Mouse (Mus musculus): ENCODE measurements around the gene Doc2a. TPM values are rescaled to one million over a fixed set of nuclear protein-coding genes. Genes with fewer than 3 reads are reported as not detected.

Doc2a gene
- total RNA-seq (2021), result not detected
- long read RNA-seq, experiment 1, result 0 reads
- long read RNA-seq, experiment 2, result 0 reads

DNA sequence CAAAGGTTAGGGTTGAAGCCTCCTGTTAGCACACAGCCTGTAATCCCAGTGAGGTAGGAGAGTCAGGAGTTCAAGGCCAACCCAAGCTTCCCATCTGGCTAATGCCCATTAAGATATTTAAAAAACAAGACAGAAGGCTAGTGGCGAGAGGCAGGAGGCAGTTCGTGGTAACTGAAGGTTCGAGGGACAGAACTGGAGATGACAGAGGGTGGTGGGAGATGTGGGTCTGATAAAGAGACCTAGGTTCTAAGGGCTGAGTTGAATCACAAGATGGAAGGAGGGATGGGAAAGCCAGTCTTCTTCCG, at the start of gene Doc2a:
TSS of gene Doc2a (plus strand) at position 301 of the 305 bp plus-strand sequence.
- no peak for DNase-seq (ENCODE audit: low spot score)

DNA sequence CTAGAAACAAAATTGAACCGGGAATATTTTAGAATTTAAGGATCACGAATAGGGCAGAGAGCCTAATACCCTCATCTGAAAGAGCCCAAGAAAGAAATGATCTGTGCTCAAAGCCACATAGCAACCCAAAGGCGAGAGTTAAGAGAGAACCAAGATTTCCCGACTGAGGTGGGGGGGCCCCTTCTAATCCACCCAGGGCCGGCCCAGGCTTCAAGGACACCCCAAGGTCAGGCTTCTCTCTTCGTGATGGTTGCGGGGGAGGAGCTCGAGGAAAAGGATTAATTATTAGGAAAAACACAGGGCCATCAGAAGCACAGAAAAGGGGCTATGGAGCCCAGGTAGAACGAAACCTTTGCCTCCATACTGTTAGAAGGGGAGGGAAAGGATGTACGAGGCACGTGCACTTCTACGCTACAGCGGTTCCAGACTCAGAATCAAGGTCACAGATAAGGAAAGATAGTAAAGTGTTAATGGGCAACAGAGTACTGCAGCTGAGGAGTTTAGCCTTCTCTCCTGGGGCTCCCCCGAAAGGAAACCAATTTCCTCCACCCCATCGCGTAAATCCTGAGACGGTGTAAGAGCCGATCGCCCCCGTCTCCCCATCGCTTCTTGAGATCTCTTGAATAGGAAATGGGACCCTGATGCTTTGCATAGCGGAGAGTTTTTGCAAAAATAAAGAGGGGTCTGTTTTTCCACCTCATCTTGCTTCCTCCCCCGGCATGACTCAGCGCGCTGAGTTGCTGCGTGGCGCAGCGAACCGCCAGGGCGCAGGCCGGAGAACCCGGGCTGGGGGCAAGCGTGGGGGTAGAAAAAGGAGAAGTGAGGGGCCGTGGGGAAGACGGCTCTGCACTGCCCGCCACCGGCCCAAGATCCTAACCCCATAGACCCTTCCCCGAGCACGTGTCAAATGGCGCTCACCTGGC, 48.8 kb upstream of the Doc2a start:
- DNase-seq (ENCODE audit: low spot score), result peak; percentile 48

DNA sequence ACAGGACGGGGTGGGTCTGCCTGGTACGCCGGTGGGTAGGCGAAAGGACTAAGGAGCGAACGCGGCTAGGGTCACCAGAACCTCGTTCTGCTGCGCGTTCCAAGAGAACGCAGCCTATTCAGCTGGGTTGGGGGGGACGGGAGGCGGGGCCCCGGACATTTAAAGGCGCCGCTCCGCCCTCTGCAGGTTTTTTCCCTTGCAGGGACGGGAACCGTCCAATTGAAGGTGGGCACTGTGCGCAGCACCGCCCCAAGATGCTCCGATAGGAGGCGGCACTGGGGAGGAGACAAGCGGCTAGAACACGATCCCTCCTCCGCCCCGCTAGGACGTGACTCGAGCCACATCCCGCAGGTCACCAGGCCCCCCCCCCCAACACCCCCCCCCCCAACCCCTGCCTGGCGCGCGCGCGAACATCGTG, 48.2 kb upstream of the Doc2a start:
- DNase-seq (ENCODE audit: low spot score), result peak; percentile 96

DNA sequence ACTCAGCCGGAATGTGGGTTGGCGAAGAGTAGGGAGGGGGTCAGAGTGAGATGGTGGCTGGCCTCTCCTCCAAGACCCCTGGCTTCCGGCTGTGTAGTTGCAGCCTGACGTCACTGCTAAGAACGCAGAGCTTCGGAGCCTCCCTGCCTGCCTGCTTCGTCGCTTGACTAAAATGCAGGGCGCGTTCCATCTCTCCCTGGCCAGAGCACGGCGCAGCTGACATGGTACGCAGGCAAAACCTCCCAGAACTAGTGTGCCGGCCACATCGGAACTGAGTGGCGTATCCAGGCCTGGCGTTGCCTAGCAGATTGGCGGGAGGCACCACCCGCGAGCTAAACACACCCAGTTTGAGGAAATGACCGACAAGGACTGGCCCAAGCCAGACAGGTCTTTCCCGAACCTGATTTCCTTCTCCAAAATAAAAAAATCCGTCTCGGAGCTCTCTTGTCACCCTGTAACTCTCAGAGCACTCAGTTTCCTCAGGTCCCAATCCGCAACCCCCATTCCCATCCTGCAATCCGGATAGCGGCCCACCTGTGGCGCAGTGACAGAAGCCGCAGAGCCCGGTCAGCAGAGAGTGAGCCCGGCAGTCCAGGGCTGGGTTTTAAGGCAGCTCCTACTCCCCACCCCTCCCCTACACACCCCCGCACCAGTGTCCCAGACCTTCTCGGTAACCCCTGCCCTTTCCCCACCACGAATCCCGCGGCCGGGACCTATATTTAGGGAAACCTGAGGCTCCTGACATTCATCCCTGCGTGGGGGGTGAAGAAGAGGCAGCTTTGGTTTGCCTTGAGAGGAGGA, 47.5 kb upstream of the Doc2a start:
- peak; percentile 90 for DNase-seq (ENCODE audit: low spot score)

DNA sequence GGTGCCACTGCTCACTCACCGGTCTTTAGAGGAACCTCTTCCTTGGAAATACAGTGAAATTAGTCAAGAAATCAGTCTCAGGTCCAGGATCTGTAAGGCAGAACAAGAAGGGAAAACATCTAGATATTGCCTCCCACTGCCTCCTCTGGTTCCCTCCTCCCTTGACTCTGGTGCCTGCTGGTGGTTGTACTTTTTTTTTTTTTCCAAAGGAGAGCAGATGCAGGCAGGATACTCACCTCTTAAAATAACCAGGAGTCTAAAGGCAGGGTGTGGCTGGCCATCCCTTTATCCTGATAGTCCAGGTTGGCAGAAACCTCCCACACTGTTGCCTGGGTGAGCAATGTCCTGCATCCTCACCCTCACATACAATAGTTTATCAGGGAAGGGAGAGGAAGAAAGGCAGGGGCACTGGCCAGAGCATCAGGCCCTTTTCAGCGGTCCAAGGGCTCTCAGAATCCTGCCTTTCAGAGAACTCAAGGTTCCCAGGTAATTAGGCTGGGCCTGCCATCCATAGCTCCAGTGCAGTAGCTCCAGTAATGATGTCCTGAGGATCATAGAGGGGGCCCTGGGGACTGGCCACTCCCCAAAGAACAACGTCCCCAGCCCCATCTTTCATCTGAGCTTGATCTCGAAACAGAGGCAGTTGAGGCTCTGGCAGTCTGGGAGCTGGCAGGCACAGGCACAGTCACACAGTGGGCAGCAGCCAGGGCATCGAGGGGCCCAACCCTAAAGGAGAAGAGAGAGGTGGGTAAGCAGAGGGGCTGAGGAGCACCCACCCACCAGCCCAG, 46.8 kb upstream of the Doc2a start:
- peak; percentile 56 for DNase-seq (ENCODE audit: low spot score)

DNA sequence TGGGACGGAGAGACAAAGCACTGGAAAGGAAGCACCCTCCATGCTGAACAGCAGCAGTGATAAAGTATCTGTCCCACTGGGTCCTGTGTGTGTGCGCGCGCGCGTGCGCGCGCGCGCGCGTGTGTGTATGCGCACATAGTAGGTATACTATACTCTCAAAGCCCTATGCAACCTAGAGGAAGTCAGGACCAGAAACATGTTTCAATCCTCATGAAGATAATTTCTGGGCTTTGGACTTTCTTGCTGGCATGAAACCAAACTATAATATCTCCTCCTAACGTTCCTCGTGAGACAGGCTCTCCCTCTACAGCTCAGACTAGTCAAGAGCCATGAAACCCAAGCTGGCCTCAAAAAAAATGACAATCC, 46.2 kb upstream of the Doc2a start:
- DNase-seq (ENCODE audit: low spot score), result no peak

DNA sequence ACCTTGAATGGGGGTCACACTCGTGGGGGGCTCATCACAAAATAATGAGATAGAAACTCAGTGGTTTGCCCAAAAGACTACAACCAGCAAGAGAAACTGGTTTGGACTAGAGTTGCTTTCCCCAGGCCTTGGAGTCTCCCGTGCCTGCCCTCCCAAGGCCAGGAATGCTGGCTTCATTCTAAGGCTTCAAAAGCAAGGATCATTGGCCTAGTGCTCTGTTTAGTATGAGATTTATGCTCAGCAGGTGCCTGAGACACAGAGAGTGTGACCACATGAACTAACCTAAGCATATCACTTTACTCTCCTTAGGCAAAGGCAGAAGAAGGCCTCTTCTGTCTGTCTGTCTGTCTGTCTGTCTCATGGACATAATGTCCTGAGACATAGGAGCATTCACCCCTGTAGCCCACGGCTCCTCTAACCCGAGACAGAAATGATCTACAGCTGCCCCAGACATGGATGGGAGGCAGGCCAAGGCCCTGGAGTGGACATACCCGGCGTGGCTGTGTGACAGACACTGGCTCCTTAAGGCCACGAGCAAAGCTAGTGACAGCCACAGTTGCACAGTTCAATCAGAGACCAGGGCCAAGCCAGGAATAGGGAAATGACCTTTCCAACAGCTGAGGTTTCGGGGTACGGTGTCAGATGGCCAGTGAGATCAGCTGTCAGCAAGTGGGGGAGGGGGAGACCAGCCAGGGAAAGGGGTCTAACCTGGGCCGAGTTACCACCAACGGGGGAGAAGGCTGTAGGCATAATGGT, 44.9 kb upstream of the Doc2a start:
- peak; percentile 87 for DNase-seq (ENCODE audit: low spot score)

DNA sequence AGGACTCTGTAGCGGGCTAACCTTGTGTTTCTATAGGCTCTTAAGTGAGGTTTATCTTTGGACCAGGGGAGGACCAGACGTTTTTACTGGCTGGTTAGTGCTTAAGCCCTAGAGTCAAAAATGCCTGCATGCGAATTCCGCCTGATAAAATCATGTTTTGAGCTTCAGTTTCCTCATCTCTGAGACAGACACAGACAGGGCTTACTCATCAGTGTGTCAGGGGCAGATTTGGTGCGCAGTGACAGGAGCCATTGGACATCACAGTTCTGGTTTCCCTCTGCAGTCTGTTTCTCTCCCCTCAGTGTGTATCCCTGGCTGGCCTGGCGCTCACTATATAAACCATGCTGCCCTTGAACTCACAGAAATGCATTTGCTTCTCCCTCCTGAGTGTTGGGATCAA, 44.0 kb upstream of the Doc2a start:
- DNase-seq (ENCODE audit: low spot score), result no peak

DNA sequence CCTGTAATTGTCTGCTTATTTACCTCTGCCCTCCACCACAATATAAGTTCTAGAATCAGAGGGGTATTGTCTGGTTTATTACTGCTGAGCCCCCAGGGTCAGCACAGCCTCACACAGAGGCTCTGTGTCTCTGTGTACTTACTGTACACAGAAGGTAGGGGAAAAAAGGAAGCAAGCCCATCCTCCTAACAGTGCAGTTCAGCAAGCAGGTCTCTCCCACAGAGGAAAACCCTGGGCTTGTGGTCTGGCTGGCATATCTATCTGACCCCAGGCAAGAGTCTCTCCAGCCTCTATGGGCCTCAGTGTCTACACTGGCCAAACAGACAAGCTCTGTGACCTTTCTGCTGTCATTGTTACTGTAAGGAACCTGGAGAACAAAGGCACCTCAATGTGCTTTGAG, 43.5 kb upstream of the Doc2a start:
- no peak for DNase-seq (ENCODE audit: low spot score)

DNA sequence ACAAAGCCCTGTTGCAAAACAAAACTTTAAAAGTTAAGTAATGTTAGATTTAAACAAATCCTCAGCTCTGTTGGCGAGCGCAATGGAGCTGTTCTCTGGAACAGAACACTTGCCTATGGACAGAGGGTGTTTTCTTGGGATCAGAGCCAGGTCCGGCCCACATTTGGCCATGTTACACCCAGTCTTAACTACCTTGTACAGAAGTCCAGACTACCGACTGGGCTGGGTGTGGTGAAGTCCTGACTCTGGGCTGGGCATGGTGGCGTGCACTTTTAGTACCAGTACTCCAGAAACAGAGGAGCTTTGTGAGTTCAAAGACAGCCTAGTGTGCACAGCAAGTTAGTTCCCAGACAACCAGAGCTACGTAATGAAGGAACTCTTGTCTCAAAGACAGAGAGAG, 40.3 kb upstream of the Doc2a start:
- peak; percentile 66 for DNase-seq (ENCODE audit: low spot score)

DNA sequence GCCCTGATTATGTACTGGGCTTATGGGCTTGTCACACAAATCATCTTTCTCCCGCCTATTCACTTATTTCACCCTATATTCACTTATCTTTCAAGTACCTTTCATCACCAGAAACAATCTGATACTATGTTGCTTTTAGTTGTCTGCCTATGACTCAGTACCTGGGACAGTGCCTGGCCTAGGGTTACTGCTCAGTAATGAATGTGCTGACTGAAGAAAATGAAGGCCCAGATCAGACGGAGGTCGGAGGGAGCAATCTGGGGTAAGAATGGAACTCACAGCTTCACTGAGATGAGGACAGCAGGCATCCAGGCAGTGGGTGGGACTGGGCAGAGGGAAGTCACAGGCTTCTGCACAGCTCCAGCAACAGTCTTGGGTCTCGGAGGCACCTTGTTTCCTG, 39.8 kb upstream of the Doc2a start:
- peak; percentile 78 for DNase-seq (ENCODE audit: low spot score)

DNA sequence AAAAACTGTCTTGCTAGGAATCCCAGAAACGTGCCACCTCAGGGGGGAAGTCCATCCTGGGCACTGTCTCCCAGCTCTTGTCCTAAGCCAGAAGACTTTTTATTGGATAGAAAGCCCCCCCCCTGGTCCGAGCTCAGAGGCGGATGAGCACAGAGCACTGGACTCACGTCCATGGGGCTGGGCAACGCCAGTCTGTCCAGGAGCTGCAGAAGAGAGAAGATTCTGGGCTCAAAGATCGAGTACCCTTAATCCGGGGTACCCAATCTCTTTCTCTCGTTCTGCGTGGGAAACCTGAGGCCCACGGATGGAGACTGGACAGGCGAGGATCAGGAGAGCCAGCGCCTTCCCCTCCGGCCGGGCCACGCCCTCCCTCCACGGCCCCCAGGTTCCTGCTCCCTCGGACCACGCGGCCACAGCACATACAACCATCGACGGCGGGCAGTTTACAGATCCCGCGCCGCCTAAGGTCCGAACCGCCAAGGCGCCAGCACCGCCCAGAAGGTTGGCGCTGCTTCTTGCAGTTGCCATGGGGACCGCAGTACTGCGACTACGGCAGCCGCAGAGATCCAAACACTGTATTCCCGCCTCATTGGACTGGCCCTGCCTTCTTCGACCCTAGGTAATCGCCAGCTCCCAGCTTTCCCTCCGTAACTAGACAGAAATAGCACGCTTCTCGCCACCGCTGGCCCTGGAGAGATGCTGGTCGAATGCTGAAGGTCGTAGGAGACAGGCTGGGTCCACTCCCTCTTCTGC, 38.3 kb upstream of the Doc2a start:
- peak; percentile 90 for DNase-seq (ENCODE audit: low spot score)

DNA sequence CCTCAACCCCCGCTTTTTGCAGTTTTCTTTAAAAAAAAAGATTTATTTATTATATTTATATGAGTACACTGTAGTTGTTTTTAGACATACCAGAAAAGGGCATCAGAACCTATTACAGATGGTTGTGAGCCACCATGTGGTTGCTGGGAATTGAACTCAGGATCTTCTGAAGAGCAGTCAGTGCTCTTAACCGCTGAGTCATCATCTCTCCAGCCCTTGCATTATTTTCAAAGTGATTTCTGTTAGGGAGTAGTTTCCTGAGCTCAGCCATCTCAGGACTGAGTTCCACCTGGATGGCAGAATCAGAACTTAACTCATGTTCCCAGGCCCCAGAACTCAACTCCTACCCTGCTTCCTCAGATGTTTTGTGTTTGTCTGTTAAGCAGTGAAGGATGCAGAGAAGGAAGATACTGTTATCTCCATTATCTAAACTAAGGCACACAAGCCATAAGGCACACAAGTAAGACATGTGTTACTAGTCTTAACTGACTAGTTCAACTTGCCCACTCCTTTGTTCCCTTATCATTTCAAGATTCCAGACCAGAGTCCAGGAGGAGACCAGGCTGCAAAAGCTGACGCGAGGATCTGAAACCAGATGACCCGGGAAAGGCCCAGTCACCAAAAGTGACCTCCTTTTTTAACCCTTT, 37.4 kb upstream of the Doc2a start:
- no peak for DNase-seq (ENCODE audit: low spot score)

DNA sequence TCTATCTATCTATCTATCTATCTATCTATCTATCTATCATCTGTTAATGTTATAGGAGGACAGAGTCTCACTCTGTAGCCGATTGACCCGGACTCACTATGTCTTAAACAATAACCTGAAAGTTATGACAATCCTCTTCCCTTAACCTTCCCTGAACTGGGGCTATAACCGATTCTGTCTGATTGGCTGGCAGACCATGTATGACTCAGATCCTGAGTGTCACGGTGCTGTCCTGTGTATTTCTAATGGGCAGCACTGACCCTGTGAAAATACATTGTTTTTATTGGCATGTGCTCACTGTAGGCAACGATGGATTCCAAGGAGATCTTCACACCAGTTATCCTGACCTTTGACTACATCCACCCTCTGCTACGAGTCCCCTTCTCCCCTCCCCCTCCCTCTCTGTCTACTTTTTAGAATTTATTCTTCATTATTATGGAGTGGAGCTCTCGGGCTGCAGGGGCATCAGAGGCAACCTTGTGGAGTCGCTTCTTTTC, 31.4 kb upstream of the Doc2a start:
- no peak for DNase-seq (ENCODE audit: low spot score)

DNA sequence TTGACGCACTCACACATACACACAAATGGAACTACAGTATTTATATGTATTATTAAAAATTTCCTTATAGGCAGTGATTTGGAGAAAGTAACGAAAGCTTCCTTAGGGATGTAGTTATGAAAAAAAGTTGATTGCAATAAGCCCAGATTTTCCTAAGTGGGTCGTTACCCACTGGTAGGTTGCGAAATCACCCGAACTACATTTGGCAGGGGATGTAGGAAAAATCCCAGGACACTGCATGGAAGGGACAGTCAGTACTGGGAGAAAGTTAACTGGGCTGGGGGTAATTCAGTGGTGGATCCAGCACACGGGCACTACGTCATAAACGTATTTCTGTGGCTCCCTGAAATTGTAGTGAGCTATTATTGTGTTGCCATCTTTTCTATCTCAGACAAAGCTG, 30.7 kb upstream of the Doc2a start:
- peak; percentile 68 for DNase-seq (ENCODE audit: low spot score)

DNA sequence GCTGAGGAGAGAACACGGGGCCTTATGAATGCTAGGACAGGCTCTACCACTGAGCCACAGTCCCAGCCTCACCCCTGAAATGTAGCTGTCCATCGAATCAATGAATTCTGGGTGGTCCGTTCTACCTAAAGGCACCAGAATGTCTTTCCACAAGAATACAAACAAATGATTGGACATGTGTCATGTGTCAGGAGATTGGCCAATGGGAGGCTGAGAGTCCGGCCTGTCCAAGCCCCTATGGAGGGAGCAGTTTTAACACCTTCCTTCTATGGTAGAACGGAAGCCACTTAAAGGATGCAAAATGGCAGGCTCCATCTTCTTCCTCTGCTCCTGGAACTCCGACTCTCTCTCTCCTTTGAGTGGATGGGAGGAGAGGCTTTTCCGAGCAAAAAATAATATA, 29.6 kb upstream of the Doc2a start:
- no peak for DNase-seq (ENCODE audit: low spot score)

DNA sequence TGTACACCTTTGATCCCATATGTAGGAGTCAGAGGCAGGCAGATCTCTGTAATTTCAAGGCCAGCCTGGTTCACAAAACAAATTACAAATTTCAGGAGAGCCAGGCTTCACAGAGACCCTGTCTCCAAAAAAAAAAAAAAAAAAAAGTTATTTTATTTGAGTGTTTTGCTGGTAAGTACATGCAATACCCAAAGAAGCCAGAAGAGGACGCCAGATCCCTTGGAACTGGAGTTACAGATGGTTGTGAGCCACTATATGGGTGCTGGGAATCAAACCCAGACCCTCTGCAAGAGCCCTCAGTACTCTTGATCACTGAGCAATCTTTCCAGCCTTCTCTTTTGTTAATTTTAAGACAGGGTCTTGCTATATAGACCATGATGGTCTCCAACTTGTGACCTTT, 28.4 kb upstream of the Doc2a start:
- DNase-seq (ENCODE audit: low spot score), result no peak

DNA sequence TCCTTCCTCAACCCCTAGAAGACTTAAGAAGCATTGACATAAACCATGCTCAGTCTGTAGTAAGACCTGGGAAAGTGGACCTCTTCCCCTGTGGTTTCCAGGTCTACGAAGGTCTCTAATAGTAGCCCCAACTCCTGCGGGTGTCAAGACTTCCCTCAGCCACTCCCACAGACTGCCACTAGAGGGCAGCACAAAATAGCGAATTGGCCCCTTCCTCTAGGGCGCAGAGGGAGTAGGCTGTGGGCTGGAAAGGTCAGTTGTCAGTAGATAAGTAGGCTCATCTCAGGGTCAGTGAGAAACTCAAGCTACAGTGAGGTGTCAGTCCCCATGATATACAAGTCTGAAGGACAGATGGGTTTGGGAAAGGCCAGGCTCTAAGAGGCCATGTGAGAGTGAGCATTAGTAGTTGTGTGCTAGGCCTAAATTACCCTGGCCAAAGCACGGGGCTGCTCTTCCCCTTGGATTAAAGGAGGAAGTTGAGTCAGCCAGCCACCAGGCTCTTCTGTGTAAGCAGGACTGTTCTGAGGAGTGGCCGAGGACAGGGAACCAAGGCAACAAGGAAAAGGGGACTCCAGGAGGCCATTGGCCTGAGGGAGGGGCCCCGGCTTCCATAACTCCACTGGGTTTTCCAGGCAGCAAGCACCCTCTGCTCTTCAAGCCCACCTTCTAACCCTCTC, 25.2 kb upstream of the Doc2a start:
- DNase-seq (ENCODE audit: low spot score), result peak; percentile 90

DNA sequence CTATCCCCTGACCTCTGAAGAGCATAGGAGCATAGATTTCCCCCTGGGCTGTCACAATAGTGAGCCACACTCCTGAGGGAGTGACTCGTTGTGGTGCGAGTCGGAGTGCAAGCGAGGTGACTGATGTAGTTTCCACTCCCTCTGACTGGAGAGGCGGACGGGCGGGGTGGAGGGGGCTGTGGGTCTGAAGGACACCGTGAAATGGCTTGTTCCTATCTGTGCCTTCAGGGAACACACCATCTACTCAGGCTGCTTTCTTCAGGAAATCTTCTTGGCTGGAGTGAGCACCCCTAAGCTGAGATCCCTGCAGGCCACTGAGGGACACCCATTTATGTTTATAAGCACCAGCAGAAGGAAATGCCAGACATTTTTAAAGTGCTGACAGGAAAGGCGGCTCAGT, 24.5 kb upstream of the Doc2a start:
- no peak for DNase-seq (ENCODE audit: low spot score)

Measured in gastrocnemius, adult 18-20 months (tissue).